Mouse (Mus musculus): ENCODE results near the gene Mif.
"Not testable (repeated sequence)": the region's sequence is repeated elsewhere in the genome, so short reads cannot be mapped to it uniquely, and the experiment has no call there.

Mif gene

GRCm38 (mm10) chr10:75859786-75860470, at the start of gene Mif:
TSS of gene Mif (minus strand) at chr10:75860240.
- DNase-seq (ENCODE audit: low spot score in 2 of 2) = peak; percentile 79 to 83

GRCm38 (mm10) chr10:75906882-75907281, 46.8 kb upstream of the Mif start:
- no peak for DNase-seq (ENCODE audit: low spot score in 2 of 2)

- DNase-seq (ENCODE audit: low spot score in 2 of 2) = no peak
Observed at GRCm38 (mm10) chr10:75904391-75904790, 44.4 kb upstream of the Mif start.

- DNase-seq (ENCODE audit: low spot score in 2 of 2) = no peak
Observed at GRCm38 (mm10) chr10:75898846-75899245, 38.8 kb upstream of the Mif start.

- no peak for DNase-seq (ENCODE audit: low spot score in 2 of 2)
Observed at GRCm38 (mm10) chr10:75898039-75898564, 38.1 kb upstream of the Mif start.

- peak in 1 of 2 experiments; percentile 35 for DNase-seq (ENCODE audit: low spot score in 2 of 2)
Observed at GRCm38 (mm10) chr10:75897373-75897772, 37.3 kb upstream of the Mif start.

- no peak for DNase-seq (ENCODE audit: low spot score in 2 of 2)
Observed at GRCm38 (mm10) chr10:75896208-75896607, 36.2 kb upstream of the Mif start.

- DNase-seq (ENCODE audit: low spot score in 2 of 2) = no peak
Observed at GRCm38 (mm10) chr10:75895730-75896129, 35.7 kb upstream of the Mif start.

GRCm38 (mm10) chr10:75894601-75895000, 34.6 kb upstream of the Mif start:
- no peak for DNase-seq (ENCODE audit: low spot score in 2 of 2)

GRCm38 (mm10) chr10:75893089-75893750, 33.2 kb upstream of the Mif start, which contains the start of gene Derl3:
TSS of gene Derl3 (plus strand) at chr10:75893413.
- DNase-seq (ENCODE audit: low spot score in 2 of 2) = peak; percentile 91 to 94

GRCm38 (mm10) chr10:75889406-75890153, 29.5 kb upstream of the Mif start:
- DNase-seq (ENCODE audit: low spot score in 2 of 2) = no peak

GRCm38 (mm10) chr10:75887504-75887903, 27.5 kb upstream of the Mif start:
- not testable (repeated sequence) for DNase-seq (ENCODE audit: low spot score in 2 of 2)

- no peak for DNase-seq (ENCODE audit: low spot score in 2 of 2)
Observed at GRCm38 (mm10) chr10:75884742-75885141, 24.7 kb upstream of the Mif start.

- DNase-seq (ENCODE audit: low spot score in 2 of 2) = peak; percentile 27 to 49
Observed at GRCm38 (mm10) chr10:75883232-75883552, 23.2 kb upstream of the Mif start.

GRCm38 (mm10) chr10:75882433-75883231, 22.6 kb upstream of the Mif start:
- DNase-seq (ENCODE audit: low spot score in 2 of 2) = no peak

GRCm38 (mm10) chr10:75881578-75882432, 21.8 kb upstream of the Mif start:
- no peak for DNase-seq (ENCODE audit: low spot score in 2 of 2)

GRCm38 (mm10) chr10:75880771-75881577, 20.9 kb upstream of the Mif start:
- DNase-seq (ENCODE audit: low spot score in 2 of 2) = no peak

GRCm38 (mm10) chr10:75880351-75880750, 20.3 kb upstream of the Mif start:
- DNase-seq (ENCODE audit: low spot score in 2 of 2) = no peak

GRCm38 (mm10) chr10:75878836-75879235, 18.8 kb upstream of the Mif start:
- no peak for DNase-seq (ENCODE audit: low spot score in 2 of 2)
